Mouse (Mus musculus): ENCODE measurements around the gene Fam120c. TPM values are rescaled to one million over a fixed set of nuclear protein-coding genes. Genes with fewer than 3 reads are reported as not detected.

Fam120c gene
- polyA plus RNA-seq, 1 experiment from 2014 or later: 4.6 TPM

Other genes with a start within 250 kb of the Fam120c start
- 20.8 and 22.1 TPM in 2 replicates for gene Tsr2, start 247.6 kb upstream of the Fam120c start, polyA plus RNA-seq (2016; fragmentation: Nextera tagmentation; extraction: Ambion mirVana)
- gene Wnk3, start 146.1 kb upstream of the Fam120c start, polyA plus RNA-seq (2016; fragmentation: Nextera tagmentation; extraction: Ambion mirVana): 2.3 TPM in 2 replicates
- 17.0 and 19.0 TPM in 2 replicates for gene Phf8, start 176.5 kb downstream of the Fam120c start, polyA plus RNA-seq (2016; fragmentation: Nextera tagmentation; extraction: Ambion mirVana)